Mouse (Mus musculus) embryonic fibroblast, embryonic 13.5 days (primary cell): ENCODE data around the gene Il15ra.

Experiments used
- CTCF ChIP-seq: IDR thresholded peaks from 2 replicates; pipeline ENCODE4 v1.5.1; 2011; ENCODE audit warnings: mild to moderate bottlenecking, control low read depth, low read length, moderate library complexity, borderline replicate concordance; ENCODE audit not compliant: insufficient read depth
- POLR2A ChIP-seq: IDR thresholded peaks from 2 replicates; pipeline ENCODE4 v1.6.1; 2011; ENCODE audit warnings: low read depth, mild to moderate bottlenecking, control low read depth, low read length, moderate library complexity

GRCm38 (mm10) chr2:11698994-11699393, 6.1 kb upstream of the Il15ra start:
- no peak for TF ChIP-seq CTCF
- TF ChIP-seq POLR2A, result no peak
